Mouse (Mus musculus) left cerebral cortex, adult 8-10 months (tissue): ENCODE measurements at regions not wholly inside any gene's neighbourhood (a gene's known extent, or its start where the extent isn't known, plus 50 kb on each side); places are given as distances from the start of the nearest gene placed in this dataset.

Experiments
- DNase-seq, 2 experiments: peaks; one replicate each; pipeline ENCODE4 v3.0.0; 2022; ENCODE audit warnings: low spot score in 2 of 2

GRCm38 (mm10) chr3:83552516-83553139 is 213.5 kb upstream of the Sfrp2 start:
- DNase-seq, result no peak

GRCm38 (mm10) chr3:83553858-83554257 is 212.3 kb upstream of the Sfrp2 start:
- DNase-seq, result no peak

- no peak for DNase-seq
Measured at GRCm38 (mm10) chr3:83556788-83557515, 209.2 kb upstream of the Sfrp2 start.

GRCm38 (mm10) chr3:83562026-83562425 is 204.1 kb upstream of the Sfrp2 start:
- no peak for DNase-seq

GRCm38 (mm10) chr3:83575526-83575925 is 190.6 kb upstream of the Sfrp2 start:
- no peak for DNase-seq

- no peak for DNase-seq
Measured at GRCm38 (mm10) chr3:83576155-83576554, 190.0 kb upstream of the Sfrp2 start.

- DNase-seq, result no peak
Measured at GRCm38 (mm10) chr3:83580766-83581165, 185.4 kb upstream of the Sfrp2 start.

GRCm38 (mm10) chr3:83582256-83582655 is 183.9 kb upstream of the Sfrp2 start:
- DNase-seq, result no peak

GRCm38 (mm10) chr3:83583071-83583672 is 182.9 kb upstream of the Sfrp2 start:
- no peak for DNase-seq

- no peak for DNase-seq
Measured at GRCm38 (mm10) chr3:83586086-83586485, 180.0 kb upstream of the Sfrp2 start.

GRCm38 (mm10) chr3:83586551-83586950 is 179.6 kb upstream of the Sfrp2 start:
- no peak for DNase-seq

- DNase-seq, result no peak
Measured at GRCm38 (mm10) chr3:83589127-83589526, 177.0 kb upstream of the Sfrp2 start.

- DNase-seq, result no peak
Measured at GRCm38 (mm10) chr3:83591206-83591605, 174.9 kb upstream of the Sfrp2 start.

- DNase-seq, result no peak
Measured at GRCm38 (mm10) chr3:83593321-83593720, 172.8 kb upstream of the Sfrp2 start.

- DNase-seq, result no peak
Measured at GRCm38 (mm10) chr3:83601506-83601905, 164.6 kb upstream of the Sfrp2 start.

GRCm38 (mm10) chr3:83609095-83609770 is 156.9 kb upstream of the Sfrp2 start:
- DNase-seq, result no peak

- DNase-seq, result no peak
Measured at GRCm38 (mm10) chr3:83620435-83620834, 145.7 kb upstream of the Sfrp2 start.

- DNase-seq, result no peak
Measured at GRCm38 (mm10) chr3:83633032-83633431, 133.1 kb upstream of the Sfrp2 start.

- DNase-seq, result no peak
Measured at GRCm38 (mm10) chr3:83640433-83640832, 125.7 kb upstream of the Sfrp2 start.

- DNase-seq, result no peak
Measured at GRCm38 (mm10) chr3:83663716-83664115, 102.4 kb upstream of the Sfrp2 start.

- no peak for DNase-seq
Measured at GRCm38 (mm10) chr3:83676147-83676546, 90.0 kb upstream of the Sfrp2 start.

- DNase-seq, result no peak
Measured at GRCm38 (mm10) chr3:83686611-83687010, 79.5 kb upstream of the Sfrp2 start.
